Mouse (Mus musculus) olfactory bulb, adult 2 months (tissue): ENCODE results near the gene Mecom.

ENCODE experiments used
- CTCF ChIP-seq: fragments of 200-500 bp; IDR thresholded peaks from 2 replicates; pipeline ENCODE4 v1.5.1; 2012; ENCODE audit warnings: low read depth, mild to moderate bottlenecking, low read length, moderate library complexity; ENCODE audit not compliant: insufficient read depth
- POLR2A ChIP-seq: fragments of 200-500 bp; IDR thresholded peaks from 2 replicates; pipeline ENCODE4 v1.6.1; 2012; ENCODE audit warnings: mild to moderate bottlenecking, low read depth, low read length, moderate library complexity; ENCODE audit not compliant: insufficient read depth

DNA sequence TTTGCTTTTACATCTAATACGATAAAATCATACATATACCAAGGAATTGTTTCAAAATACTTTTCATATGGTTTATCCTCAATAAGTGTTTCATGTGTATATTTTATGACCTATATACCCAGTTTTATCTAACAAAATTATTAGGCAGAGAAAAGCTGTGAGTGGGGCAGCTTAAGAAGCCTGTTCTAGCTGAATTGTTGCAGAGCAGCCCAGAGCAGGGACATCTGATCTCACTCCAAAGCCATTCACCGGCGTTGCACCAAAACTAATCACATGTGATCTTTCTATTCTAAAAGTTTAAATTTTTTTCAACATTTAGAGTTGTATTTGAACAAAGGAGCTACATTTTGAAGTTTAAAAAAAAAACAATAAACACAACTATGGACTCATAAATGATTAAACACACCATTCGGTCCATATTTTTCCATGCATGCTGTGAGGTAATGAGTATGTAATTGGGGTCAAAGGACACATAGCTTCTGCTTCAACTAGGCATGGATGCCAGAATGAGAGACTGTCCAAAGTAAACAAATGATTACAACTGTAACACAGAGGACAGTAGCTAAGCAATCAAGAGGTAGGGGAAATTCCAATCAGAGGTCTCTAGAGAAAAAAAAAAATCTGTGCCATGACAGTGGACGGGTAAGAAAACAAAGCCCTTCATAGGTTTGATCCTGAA is 64.7 kb downstream of the Mecom start:
- TF ChIP-seq CTCF (no peak), POLR2A (no peak)
